Mouse (Mus musculus) CH12.LX (cell line): ENCODE results near the gene Cercam. TPM values are rescaled to one million over a fixed set of nuclear protein-coding genes. Genes with fewer than 3 reads are reported as not detected.

ENCODE experiments used
- DNase-seq: peaks from one replicate; pipeline ENCODE4 v3.0.0-alpha.2; 2013; ENCODE audit errors: extremely low read depth
- H3K27ac ChIP-seq: 2 replicates; pipeline ENCODE4 v1.5.1; 2012; ENCODE audit warnings: low read depth, mild to moderate bottlenecking, control low read depth, moderate library complexity; ENCODE audit not compliant: insufficient read depth
- H3K27me3 ChIP-seq: replicated peaks from 2 replicates; pipeline ENCODE3; 2012; ENCODE audit warnings: inconsistent platforms
- H3K36me3 ChIP-seq, 2 experiments: replicated peaks in 1 of 2; 2 replicates each; pipeline versions ENCODE3 to v1.6.1; 2012; ENCODE audit warnings: inconsistent platforms in 1 of 2, low read length in 1 of 2, mild to moderate bottlenecking in 1 of 2, mixed read lengths in 1 of 2, moderate library complexity in 1 of 2; ENCODE audit not compliant: control insufficient read depth in 1 of 2, insufficient read depth in 1 of 2
- H3K4me1 ChIP-seq, 2 experiments: 2 replicates each; pipeline ENCODE4 v1.6.1; 2012; ENCODE audit warnings: inconsistent platforms in 1 of 2, moderate library complexity in 1 of 2; ENCODE audit not compliant: insufficient read depth in 2 of 2, control insufficient read depth in 1 of 2
- H3K4me2 ChIP-seq: 2 replicates; pipeline ENCODE4 v1.6.1; 2012; ENCODE audit warnings: low read depth, mild to moderate bottlenecking, control low read depth; ENCODE audit not compliant: poor library complexity, insufficient read depth, severe bottlenecking
- H3K4me3 ChIP-seq, 3 experiments: fragments of 150-350 bp in 1 of 3; sonication (generic) in 1 of 3; replicated peaks in 1 of 3; 2 replicates each; pipeline versions ENCODE3 to v1.5.1; 2011 to 2012; ENCODE audit warnings: low read depth in 2 of 3, low read length in 2 of 3, mild to moderate bottlenecking in 2 of 3, moderate library complexity in 2 of 3, control low read depth in 1 of 3, improper control_type of control experiment in 1 of 3, inconsistent platforms in 1 of 3, mixed read lengths in 1 of 3; ENCODE audit not compliant: poor library complexity in 1 of 3
- H3K79me2 ChIP-seq: replicated peaks from 2 replicates; pipeline ENCODE4 v1.6.1; 2012; ENCODE audit warnings: mild to moderate bottlenecking, moderate library complexity; ENCODE audit not compliant: control insufficient read depth, poor library complexity, insufficient read depth, severe bottlenecking; ENCODE audit errors: extremely low read depth
- H3K9ac ChIP-seq: 2 replicates; pipeline ENCODE4 v1.6.1; 2012; ENCODE audit warnings: low read depth, mild to moderate bottlenecking, control low read depth, moderate library complexity; ENCODE audit not compliant: insufficient read depth
- H3K9me3 ChIP-seq: replicated peaks from 2 replicates; pipeline ENCODE3; 2012; ENCODE audit warnings: low read length, inconsistent platforms, mixed read lengths
- BHLHE40 ChIP-seq: IDR thresholded peaks from 2 replicates; pipeline ENCODE4 v1.6.1; 2011; ENCODE audit warnings: mild to moderate bottlenecking, low read depth, low read length, improper control_type of control experiment
- CHD1 ChIP-seq: IDR thresholded peaks from 2 replicates; pipeline ENCODE4 v1.6.1; 2012; ENCODE audit warnings: low read depth, low read length, improper control_type of control experiment, inconsistent platforms
- CHD2 ChIP-seq: IDR thresholded peaks from 2 replicates; pipeline ENCODE4 v1.6.1; 2011; ENCODE audit warnings: low read length, improper control_type of control experiment
- CTCF ChIP-seq, 2 experiments: IDR thresholded peaks in 1 of 2; conservative IDR thresholded peaks in 1 of 2; 2 replicates each; pipeline ENCODE4 v1.5.1; 2011 to 2012; ENCODE audit warnings: low read depth in 2 of 2, low read length in 2 of 2, improper control_type of control experiment in 1 of 2, inconsistent platforms in 1 of 2, mild to moderate bottlenecking in 1 of 2, moderate library complexity in 1 of 2
- E2F4 ChIP-seq: IDR thresholded peaks from 2 replicates; pipeline ENCODE4 v1.6.1; 2011; ENCODE audit warnings: low read depth, low read length, improper control_type of control experiment; ENCODE audit not compliant: insufficient replicate concordance
- ELF1 ChIP-seq: IDR thresholded peaks from 2 replicates; pipeline ENCODE4 v1.6.1; 2014; ENCODE audit warnings: low read depth, mild to moderate bottlenecking, inconsistent platforms, low read length, improper control_type of control experiment
- EP300 ChIP-seq: IDR thresholded peaks from 2 replicates; pipeline ENCODE4 v1.6.1; 2011; ENCODE audit warnings: low read length, improper control_type of control experiment
- ETS1 ChIP-seq: conservative IDR thresholded peaks from 2 replicates; pipeline ENCODE4 v1.6.1; 2012; ENCODE audit warnings: low read depth, mild to moderate bottlenecking, inconsistent platforms, low read length, improper control_type of control experiment, moderate library complexity
- GABPA ChIP-seq: IDR thresholded peaks from 2 replicates; pipeline ENCODE4 v1.6.1; 2012; ENCODE audit warnings: low read depth, low read length, improper control_type of control experiment, inconsistent platforms; ENCODE audit not compliant: insufficient replicate concordance
- HCFC1 ChIP-seq: IDR thresholded peaks from 2 replicates; pipeline ENCODE4 v1.6.1; 2012; ENCODE audit warnings: low read depth, mild to moderate bottlenecking, inconsistent platforms, low read length, improper control_type of control experiment
- IRF4 ChIP-seq: IDR thresholded peaks from 2 replicates; pipeline ENCODE4 v1.6.1; 2014; ENCODE audit warnings: low read depth, mild to moderate bottlenecking, inconsistent platforms, low read length, improper control_type of control experiment
- JUND ChIP-seq: conservative IDR thresholded peaks from 2 replicates; pipeline ENCODE4 v1.6.1; 2011; ENCODE audit warnings: low read depth, low read length, improper control_type of control experiment
- KAT2A ChIP-seq: IDR thresholded peaks from 2 replicates; pipeline ENCODE4 v1.6.1; 2012; ENCODE audit warnings: low read length, improper control_type of control experiment, inconsistent platforms; ENCODE audit not compliant: insufficient replicate concordance
- MAFK ChIP-seq: IDR thresholded peaks from 2 replicates; pipeline ENCODE4 v1.6.1; 2011; ENCODE audit warnings: low read length, improper control_type of control experiment; ENCODE audit not compliant: insufficient replicate concordance
- MAX ChIP-seq: IDR thresholded peaks from 2 replicates; pipeline ENCODE4 v1.6.1; 2011; ENCODE audit warnings: low read length, improper control_type of control experiment
- MAZ ChIP-seq: IDR thresholded peaks from 2 replicates; pipeline ENCODE4 v1.6.1; 2012; ENCODE audit warnings: low read depth, mild to moderate bottlenecking, inconsistent platforms, low read length, improper control_type of control experiment, moderate library complexity
- MEF2A ChIP-seq: IDR thresholded peaks from 2 replicates; pipeline ENCODE4 v1.6.1; 2014; ENCODE audit warnings: low read depth, mild to moderate bottlenecking, inconsistent platforms, low read length, improper control_type of control experiment, borderline replicate concordance
- MXI1 ChIP-seq: IDR thresholded peaks from 2 replicates; pipeline ENCODE4 v1.6.1; 2011; ENCODE audit warnings: mild to moderate bottlenecking, low read depth, low read length, improper control_type of control experiment
- NELFE ChIP-seq: IDR thresholded peaks from 2 replicates; pipeline ENCODE4 v1.6.1; 2011; ENCODE audit warnings: low read depth, low read length, improper control_type of control experiment
- NRF1 ChIP-seq: IDR thresholded peaks from 2 replicates; pipeline ENCODE4 v1.6.1; 2014; ENCODE audit warnings: low read depth, mild to moderate bottlenecking, inconsistent platforms, low read length, improper control_type of control experiment, moderate library complexity
- PAX5 ChIP-seq: IDR thresholded peaks from 2 replicates; pipeline ENCODE4 v1.6.1; 2012; ENCODE audit warnings: low read length, inconsistent platforms, mixed read lengths
- POLR2AphosphoS2 ChIP-seq: IDR thresholded peaks from 2 replicates; pipeline ENCODE4 v1.6.1; 2011; ENCODE audit warnings: low read depth, low read length, improper control_type of control experiment
- RCOR1 ChIP-seq: conservative IDR thresholded peaks from 2 replicates; pipeline ENCODE4 v1.6.1; 2012; ENCODE audit warnings: low read depth, mild to moderate bottlenecking, inconsistent platforms, low read length, improper control_type of control experiment
- SIN3A ChIP-seq: IDR thresholded peaks from 2 replicates; pipeline ENCODE4 v1.6.1; 2012; ENCODE audit warnings: low read length, improper control_type of control experiment, inconsistent platforms
- TCF12 ChIP-seq: IDR thresholded peaks from 2 replicates; pipeline ENCODE4 v1.6.1; 2014; ENCODE audit warnings: low read depth, mild to moderate bottlenecking, inconsistent platforms, low read length, improper control_type of control experiment
- USF1 ChIP-seq: IDR thresholded peaks from 2 replicates; pipeline ENCODE4 v1.6.1; 2014; ENCODE audit warnings: low read depth, mild to moderate bottlenecking, inconsistent platforms, low read length, improper control_type of control experiment
- USF2 ChIP-seq: conservative IDR thresholded peaks from 2 replicates; pipeline ENCODE4 v1.6.1; 2011; ENCODE audit warnings: low read depth, low read length, improper control_type of control experiment
- ZC3H11A ChIP-seq: IDR thresholded peaks from 2 replicates; pipeline ENCODE4 v1.6.1; 2012; ENCODE audit warnings: low read depth, mild to moderate bottlenecking, inconsistent platforms, low read length, improper control_type of control experiment
- ZKSCAN1 ChIP-seq: IDR thresholded peaks from 2 replicates; pipeline ENCODE4 v1.6.1; 2012; ENCODE audit warnings: low read depth, inconsistent platforms, low read length, improper control_type of control experiment, borderline replicate concordance
- ZMIZ1 ChIP-seq: IDR thresholded peaks from 2 replicates; pipeline ENCODE4 v1.6.1; 2012; ENCODE audit warnings: low read depth, mild to moderate bottlenecking, inconsistent platforms, low read length, improper control_type of control experiment
- dilution Hi-C: fragments of 300-500 bp; cut with MboI; formaldehyde crosslinking; loops from 2 replicates; pipeline ENCODE4 v1.14.3; 2020; ENCODE audit warnings: low sequenced_read_pairs; ENCODE audit not compliant: extremely low pct_unique_long_range_greater_than_20kb, extremely low pct_ligation_motif_present
- in situ Hi-C: fragments of 300-500 bp; cut with MboI; formaldehyde crosslinking; loops from 3 replicates; pipeline ENCODE4 v1.14.3; 2019; ENCODE audit warnings: low sequenced_read_pairs, low pct_ligation_motif_present, low pct_unique_long_range_greater_than_20kb, mixed read lengths
- polyA plus RNA-seq: library from polyadenylated mRNA; unstranded; fragments of >175 nt; gene quantifications from 2 replicates; pipeline ENCODE4 v1.2.1, GENCODE M21; 2012; ENCODE audit warnings: low read depth; ENCODE audit not compliant: insufficient read length
- total RNA-seq, 2 experiments: library from RNA; depleted of rRNA; stranded (reverse); fragments of 300-350 nt in 1 of 2; fragments of >200 nt in 1 of 2; gene quantifications; 2 replicates each; pipeline ENCODE4 v1.2.3; 2012 to 2014

Cercam gene
- total and polyA plus RNA-seq, 3 experiments, result 3.0 to 6.1 (median 3.7) TPM

DNA sequence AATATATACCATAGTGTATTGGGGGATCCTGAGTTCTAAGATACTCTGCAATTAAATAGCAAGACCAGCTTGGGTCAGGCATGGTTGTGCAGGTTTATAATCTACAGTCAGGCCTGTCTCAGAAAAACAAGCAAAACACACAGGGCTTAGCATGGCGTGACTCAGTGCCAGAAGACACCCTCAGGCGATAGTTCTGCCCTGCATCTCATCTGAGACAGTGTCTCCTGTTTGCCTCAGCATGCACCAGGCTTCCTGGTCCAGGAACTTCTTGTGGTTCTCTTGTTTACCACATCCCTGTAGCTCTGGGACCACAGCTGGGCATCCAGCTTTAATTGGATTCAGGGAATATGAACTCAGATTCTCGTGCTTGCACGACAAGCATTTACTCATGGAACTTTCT, 3.8 kb upstream of the Cercam start:
- H3K4me1 ChIP-seq, result peaks cover 0 to 7% of the 10 kb centered on the region in 2 experiments; a peak in 2 of 4 replicates
- no peaks in the 10 kb centered on the region for H3K79me2 ChIP-seq
- TF ChIP-seq NELFE, result no peak
- TF ChIP-seq SIN3A, result no peak
- TF ChIP-seq KAT2A, result no peak
- TF ChIP-seq ZKSCAN1, result no peak
- no peak for TF ChIP-seq NRF1
- TF ChIP-seq HCFC1, result no peak
- TF ChIP-seq PAX5, result no peak
- no peak for TF ChIP-seq USF1
- TF ChIP-seq RCOR1, result no peak
- no peak for TF ChIP-seq CTCF (conservative IDR thresholded peaks at IDR 0.05 in 1 of 2, IDR thresholded peaks at IDR 0.05 in 1 of 2; ENCODE audit: low read depth in 2 of 2, low read length in 2 of 2)
- TF ChIP-seq MAFK, result no peak
- TF ChIP-seq TCF12, result no peak
- H3K4me2 ChIP-seq, result no peak overlapping the region
- in situ Hi-C loops (loop anchor here (10.0 kb wide), 1 partner anchor 100 kb away; no protein-coding TSS in a partner anchor), dilution Hi-C loops (no loop called here)
- H3K4me3 ChIP-seq, result no peak overlapping the region
- H3K27me3 ChIP-seq, result peaks cover 16% of the 10 kb centered on the region
- DNase-seq, result no peak
- H3K9me3 ChIP-seq, result no peaks in the 10 kb centered on the region
- H3K36me3 ChIP-seq, result no peaks in the 10 kb centered on the region
- no peak overlapping the region for H3K9ac ChIP-seq
- H3K27ac ChIP-seq, result no peak overlapping the region

DNA sequence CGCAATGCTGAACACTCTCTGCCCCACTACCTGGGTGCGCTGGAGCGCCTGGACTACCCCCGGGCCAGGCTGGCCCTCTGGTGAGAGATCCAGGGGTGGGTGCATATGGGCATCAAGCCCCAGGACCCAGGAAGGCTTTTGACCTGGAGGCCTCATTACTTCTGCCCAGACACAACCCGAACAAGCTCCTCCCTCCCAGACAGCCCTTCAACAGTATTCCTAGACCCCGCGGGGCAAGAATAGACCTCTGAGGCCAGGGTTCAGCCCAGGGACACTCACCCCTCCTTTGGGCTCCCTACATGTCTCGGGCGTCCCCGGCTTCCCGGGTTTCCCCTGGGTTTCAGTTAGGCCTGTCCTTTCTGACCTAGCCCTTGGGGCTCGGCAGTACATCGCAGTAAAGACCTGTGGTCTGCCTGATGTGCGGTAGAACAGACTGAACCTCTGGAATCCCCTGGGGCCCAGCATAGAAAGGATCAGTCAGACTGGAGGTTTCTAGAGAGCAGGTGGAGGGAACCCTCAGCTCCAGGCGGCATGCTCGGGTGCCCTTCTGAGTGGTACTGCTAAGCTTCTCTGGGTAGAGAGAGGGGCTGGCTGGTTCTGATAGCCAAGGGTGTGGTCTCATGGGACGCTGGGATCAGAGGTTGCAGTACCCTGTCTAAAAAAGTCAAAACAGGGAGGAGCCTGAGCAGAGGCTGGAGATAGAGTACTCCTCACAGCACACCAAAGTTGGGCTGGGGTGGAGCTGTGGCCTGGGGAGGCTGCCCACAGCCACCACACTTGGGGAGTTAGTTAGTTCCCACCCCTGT, 885 bp downstream of the Cercam start:
- peak; percentile 85 for DNase-seq
- Histone ChIP-seq H3K79me2 (no peaks in the 10 kb centered on the region), H3K9ac (peak overlapping the region; percentile 29; the same call in 1 of the 2 replicates), H3K4me3 (peak overlapping the region; percentile 49 to 70 (median 65)), H3K4me2 (peak overlapping the region; percentile 67), H3K27ac (peak overlapping the region; percentile 67), H3K36me3 (peaks cover 3 to 18% of the 10 kb centered on the region in 2 experiments), H3K4me1 (peaks cover 10 to 18% of the 10 kb centered on the region in 2 experiments), H3K27me3 (peaks cover 9% of the 10 kb centered on the region), H3K9me3 (no peaks in the 10 kb centered on the region)
- dilution Hi-C loops (no loop called here), in situ Hi-C loops (loop anchor here (10.0 kb wide), 1 partner anchor 105 kb away; no protein-coding TSS in a partner anchor)
- TF ChIP-seq CHD1 (no peak), TCF12 (peak; percentile 57), MAX (peak; percentile 44), RCOR1 (peak; percentile 52; the same call in 1 of the 2 replicates), BHLHE40 (peak; percentile 60), MXI1 (peak; percentile 58; the same call in 1 of the 2 replicates), CHD2 (0 out of 2 replicates have a peak, but pooled peaks have one; percentile 15), POLR2AphosphoS2 (no peak), E2F4 (no peak), ZC3H11A (no peak), SIN3A (peak; percentile 81; the same call in 1 of the 2 replicates), IRF4 (peak; percentile 71), ZKSCAN1 (no peak), GABPA (no peak), NRF1 (no peak), KAT2A (no peak), ETS1 (peak; percentile 65), EP300 (peak; percentile 46; the same call in 1 of the 2 replicates), USF2 (no peak), MAFK (0 out of 2 replicates have a peak, but pooled peaks have one; percentile 21), ELF1 (no peak), MAZ (peak; percentile 34; the same call in 1 of the 2 replicates), JUND (no peak), MEF2A (no peak), ZMIZ1 (peak; percentile 61)
